Mouse (Mus musculus): ENCODE data around the gene Akr1b8.
"Not testable (repeated sequence)": the region's sequence is repeated elsewhere in the genome, so short reads cannot be mapped to it uniquely, and the experiment has no call there.

Gene Akr1b8

GRCm38 (mm10) chr6:34353658-34354353 is at the start of gene Akr1b8:
Akr1b8 (plus strand) TSS chr6:34354119.
- peak; percentile 24 for DNase-seq

GRCm38 (mm10) chr6:34304675-34305241 is 49.2 kb upstream of the Akr1b8 start:
- no peak for DNase-seq

GRCm38 (mm10) chr6:34306797-34307196 is 47.1 kb upstream of the Akr1b8 start:
- DNase-seq, result no peak

- no peak for DNase-seq
These were observed 44.4 kb upstream of the Akr1b8 start for GRCm38 (mm10) chr6:34309526-34309925.

DNA sequence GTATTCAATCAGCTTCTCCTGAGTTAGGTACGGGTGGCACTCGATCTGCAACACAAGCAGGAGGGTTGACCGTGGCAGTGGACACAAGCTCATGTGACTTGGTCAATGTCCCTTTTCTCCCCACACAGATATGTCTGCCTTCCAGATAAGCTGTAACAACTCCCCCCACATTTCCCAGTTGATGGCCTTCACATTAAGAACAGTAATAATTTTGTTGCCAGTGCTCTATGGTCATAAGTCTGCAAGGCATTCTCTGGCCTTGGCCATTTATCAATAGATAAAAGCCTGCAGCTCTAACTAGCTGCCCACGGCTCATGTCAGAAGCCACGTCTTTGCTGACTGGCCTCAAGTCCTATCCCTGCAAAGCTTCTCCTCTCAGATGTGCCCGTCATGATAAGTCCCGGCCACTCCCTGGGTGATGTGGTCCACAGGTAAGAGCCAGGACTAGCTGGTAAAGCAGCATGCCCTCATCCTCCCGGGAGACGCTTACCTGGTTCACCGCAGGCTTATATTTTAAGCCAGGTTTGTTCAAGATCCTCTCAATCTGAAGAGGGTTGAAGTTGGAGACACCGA is 43.8 kb upstream of the Akr1b8 start:
- no peak for DNase-seq

GRCm38 (mm10) chr6:34313386-34313785 is 40.5 kb upstream of the Akr1b8 start:
- no peak for DNase-seq

DNA sequence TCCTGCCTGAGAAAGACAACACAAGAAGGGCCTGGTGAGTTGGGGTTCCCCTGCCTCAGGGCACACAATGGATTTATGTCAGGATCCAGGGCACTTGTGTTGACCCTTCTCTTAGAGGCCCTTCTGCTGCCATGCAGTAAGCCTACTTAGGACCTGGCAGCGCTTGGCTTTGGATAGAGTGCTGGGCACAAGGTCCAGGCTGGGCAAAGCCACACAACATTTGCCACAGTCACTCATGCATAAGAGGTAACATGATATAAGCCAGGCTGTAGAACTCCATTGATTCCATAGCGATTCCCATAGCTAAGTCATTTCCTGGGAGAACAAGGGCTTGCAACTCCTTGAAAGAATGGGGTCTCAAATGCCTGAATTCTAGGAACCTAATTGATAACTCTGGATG is 40.0 kb upstream of the Akr1b8 start:
- DNase-seq, result no peak

DNA sequence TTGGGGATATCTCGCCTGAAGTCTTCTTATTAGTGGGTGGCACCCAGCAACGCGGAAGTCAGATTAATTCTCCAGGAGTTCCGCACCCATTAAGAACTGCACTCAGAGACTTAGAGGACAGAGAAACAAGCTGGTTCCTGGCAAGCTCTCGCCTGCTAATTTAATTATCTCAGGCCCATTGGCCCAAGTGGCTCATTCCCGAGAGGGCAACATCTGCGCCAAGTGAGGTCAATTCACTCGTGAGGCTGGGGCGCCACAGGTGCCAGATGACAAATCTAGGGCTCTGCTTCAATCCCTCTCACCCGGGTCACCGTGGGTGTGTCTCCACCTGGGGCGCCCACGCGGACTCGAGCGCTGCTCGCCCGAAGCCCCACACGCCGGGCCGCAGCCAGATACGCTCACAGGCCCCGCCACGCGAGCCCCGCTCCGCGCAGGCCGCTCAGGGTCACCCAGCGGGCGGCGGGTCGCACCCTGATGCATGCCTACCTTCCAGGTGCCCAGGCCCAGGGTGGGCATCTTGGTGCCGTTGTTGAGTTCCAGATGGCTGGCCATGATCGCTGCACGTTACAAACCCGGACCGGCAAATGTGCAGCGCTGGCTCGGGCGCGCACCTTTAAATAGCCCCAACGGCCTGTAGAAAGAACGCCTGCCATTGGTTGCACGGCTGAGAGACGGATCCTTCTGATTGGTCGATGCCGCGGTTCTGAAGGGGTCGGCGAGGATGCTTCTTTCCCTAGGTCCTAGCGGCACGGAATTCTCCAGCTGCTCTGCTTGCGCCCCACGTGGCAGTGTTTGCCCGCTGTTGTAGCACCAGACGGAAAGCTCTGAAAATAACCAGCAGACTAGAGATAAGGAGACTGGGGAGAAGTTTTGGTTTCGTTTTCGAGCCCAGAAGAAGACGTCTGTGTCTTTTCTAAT is 36.8 kb upstream of the Akr1b8 start, which contains the start of gene Akr1b3:
Gene Akr1b3, minus strand, starts transcription at position 625 of the 918 bp plus-strand sequence.
- peak; percentile 87 for DNase-seq

GRCm38 (mm10) chr6:34318172-34318571 is 35.7 kb upstream of the Akr1b8 start:
- peak; percentile 18 for DNase-seq

DNA sequence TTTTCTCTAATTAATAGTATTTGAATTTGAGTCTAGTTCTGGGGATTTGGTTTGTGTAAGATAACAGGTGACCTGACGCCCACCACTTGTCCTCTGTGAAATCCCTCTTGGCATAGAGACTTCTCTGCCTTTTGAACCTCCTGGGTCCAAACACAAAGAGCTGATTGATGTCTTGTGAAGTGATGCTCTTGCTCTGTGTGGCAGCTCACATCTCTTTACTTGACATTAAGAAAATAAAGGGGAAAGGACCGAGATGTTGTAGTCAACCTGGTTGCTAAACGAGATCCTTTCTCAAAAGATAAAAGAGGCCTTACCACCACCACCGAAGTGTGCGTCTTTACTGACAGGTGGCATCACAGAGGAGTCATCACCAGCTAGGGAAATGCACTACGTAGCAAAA is 35.3 kb upstream of the Akr1b8 start:
- no peak for DNase-seq

- DNase-seq, result no peak
These were observed 31.8 kb upstream of the Akr1b8 start for GRCm38 (mm10) chr6:34322121-34322520.

DNA sequence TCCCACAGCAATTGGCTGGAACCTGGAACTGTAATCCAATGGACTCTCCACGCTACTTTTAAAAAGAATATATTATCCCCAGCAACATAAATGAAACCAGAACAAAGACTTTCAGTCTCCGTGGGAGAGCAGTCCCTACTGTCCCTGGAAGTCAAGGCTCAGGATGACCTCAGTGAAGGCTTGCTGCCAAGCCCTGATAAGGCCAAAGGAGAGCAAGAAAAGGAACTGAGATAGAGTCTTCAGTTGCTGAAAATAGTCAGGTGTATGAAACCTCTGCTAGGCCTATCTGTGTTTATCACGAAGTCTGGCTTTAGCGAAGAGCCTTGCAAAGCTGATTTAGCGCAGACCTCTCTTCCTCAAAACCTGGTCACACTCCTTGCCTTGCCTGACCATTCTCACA is 22.5 kb upstream of the Akr1b8 start:
- DNase-seq, result no peak

DNA sequence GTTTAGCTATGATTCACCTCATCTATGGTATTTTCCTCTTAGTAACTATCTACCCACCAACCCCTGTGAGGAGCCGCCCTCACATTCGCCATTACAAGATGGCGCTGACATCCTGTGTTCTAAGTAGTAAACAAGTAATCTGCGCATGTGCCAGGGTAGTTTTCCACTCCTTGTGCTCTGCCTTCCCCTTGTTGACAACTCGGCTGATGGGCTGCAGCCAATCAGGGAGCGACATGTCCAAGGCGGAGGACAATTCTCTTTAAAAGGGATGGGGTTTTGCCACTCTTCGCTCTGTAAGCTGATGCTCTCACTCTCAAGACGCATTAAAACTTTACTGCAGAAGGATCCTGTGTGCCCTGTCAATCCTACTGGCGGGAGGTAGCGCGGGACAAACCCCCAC is 22.1 kb upstream of the Akr1b8 start:
- DNase-seq, result not testable (repeated sequence)

- no peak for DNase-seq
These were observed 19.2 kb upstream of the Akr1b8 start for GRCm38 (mm10) chr6:34334673-34335072.

DNA sequence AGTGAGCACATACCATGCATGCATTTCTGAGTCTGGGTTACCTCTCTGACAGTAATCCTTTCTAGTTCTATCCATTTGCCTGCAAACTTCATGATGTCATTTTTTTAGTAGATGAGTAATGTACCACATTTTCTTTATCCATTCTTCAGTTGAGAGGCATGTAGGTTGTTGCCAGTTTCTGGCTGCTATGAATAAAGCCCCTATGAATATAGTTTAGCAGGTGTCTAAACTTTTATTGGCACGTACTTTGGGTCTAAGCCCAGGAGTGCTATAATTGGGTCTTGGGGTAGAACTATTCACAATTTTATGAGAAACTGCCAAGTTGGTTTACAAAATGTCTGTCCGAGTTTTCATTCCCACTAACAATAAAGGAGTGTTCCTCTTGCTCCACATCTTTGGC is 16.1 kb upstream of the Akr1b8 start:
- no peak for DNase-seq

DNA sequence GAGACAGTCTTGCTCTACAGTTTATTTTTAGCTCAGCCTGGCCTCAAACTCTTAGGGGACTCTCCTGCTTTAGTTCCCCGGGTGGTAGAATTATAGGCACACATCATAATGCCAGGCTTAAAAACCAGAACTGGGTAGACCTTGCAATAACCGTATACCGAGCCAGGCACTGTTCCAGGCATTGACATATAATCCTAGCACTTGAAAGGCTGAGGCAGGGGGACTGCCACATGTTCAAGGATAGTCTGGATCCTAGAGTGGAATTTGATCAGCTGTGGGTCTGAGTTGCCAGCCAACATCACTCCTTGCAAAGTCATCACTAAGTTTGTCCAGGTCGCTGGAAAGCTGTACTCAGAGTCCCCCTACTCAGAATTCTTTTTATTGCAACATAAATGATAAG is 11.9 kb upstream of the Akr1b8 start:
- no peak for DNase-seq

DNA sequence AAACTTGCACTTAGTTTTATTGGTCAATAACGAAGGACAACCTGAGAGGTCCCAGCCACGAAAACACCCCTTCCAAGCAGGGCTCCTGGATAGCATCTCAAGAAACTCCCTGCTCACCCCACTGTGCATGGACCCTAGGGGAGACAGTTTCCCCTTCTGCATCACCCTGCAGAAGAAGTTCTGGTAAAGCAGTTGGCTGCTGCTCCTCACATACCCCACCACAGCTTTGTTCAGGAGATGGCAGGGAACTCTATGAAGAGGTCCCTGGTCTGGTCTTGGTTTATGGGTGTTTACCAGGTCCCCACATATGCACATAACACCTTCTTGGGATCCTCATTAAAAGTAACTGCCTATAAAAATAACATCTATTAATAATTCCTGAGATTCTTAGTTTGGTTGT is 11.4 kb upstream of the Akr1b8 start:
- DNase-seq, result no peak

GRCm38 (mm10) chr6:34343426-34343825 is 10.5 kb upstream of the Akr1b8 start:
- no peak for DNase-seq

DNA sequence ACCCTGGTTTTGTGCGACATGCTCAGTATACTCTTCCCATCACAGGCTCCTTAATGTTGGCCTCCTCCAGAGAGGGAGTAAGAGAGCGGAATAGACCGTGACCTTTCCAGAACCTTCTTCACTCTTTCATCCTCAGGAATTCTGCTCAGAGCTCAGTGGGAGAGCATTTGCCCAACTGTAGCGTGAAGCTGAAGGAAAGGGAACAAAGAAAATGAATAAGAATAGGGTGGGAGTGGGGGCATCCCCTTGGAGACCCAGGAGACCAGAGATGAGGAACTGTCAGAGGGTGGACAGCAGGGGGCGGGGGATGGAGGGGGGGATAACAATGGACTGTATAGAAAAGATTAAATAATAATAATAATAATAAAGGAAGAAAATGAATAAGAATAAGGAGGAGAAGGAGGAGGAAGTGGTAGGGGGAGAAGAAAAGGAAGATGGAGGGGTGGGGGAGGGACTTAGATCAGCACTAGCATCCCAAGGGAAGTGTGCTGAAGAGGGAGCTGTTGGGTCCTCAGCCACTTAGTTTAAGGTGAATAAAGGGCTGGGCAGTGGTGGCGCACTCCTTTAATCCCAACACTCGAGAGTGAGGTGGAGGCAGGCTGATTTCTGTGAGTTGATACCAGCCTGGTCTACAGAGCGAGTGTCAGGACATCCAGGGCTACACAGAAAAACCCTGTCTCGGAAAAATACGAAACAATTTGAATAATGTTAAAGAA is 9.6 kb upstream of the Akr1b8 start:
- DNase-seq, result no peak

- no peak for DNase-seq
These were observed 9.0 kb upstream of the Akr1b8 start for GRCm38 (mm10) chr6:34344935-34345334.

DNA sequence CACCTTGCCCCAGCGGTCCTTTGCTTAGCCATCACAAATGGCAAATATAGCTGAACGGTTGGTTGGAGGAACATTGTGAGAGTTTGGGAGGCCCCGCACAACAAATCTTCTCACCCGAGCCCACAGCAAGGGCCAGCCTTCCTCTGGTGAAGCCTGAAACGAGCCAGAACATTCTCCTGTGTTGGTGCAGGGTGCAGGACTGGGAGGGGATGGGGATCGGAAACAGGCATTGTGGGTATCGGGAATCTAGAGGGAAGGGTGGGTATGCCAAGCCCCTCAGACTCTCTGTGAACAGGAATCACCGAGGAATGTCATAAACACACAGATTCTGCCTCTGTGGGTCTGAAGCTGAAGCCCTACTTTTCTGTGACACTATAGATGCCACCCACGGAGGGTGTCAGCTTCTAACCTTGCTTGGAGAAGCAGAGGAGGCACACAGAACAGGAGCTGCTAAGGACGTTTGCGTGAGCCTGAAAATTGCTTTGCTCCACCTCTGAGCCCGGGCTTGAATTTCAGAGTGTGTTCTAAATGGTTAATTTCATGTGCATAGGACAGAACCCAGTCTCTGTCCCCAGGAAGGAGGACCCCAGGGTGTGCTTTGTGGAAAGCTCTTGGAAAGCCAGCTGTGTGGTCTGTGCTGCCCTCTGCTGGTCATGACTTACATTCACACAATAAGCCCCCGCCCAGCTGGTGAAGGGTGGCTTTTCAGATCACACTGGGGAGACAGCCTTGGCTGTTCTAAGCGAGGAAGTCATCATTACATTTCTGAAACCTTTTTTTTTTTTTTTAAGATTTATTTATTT is 7.6 kb upstream of the Akr1b8 start:
- peak; percentile 61 for DNase-seq

Measured in liver (tissue).